Mouse (Mus musculus): Measurements from ENCODE around the gene Zfp790. TPM values are rescaled to one million over a fixed set of nuclear protein-coding genes. Genes with fewer than 3 reads are reported as not detected.
"Not testable (repeated sequence)": the region's sequence is repeated elsewhere in the genome, so short reads cannot be mapped to it uniquely, and the experiment has no call there.

The Zfp790 gene
- total RNA-seq, 1 experiment from 2014 or later, result 13.8 TPM

DNA sequence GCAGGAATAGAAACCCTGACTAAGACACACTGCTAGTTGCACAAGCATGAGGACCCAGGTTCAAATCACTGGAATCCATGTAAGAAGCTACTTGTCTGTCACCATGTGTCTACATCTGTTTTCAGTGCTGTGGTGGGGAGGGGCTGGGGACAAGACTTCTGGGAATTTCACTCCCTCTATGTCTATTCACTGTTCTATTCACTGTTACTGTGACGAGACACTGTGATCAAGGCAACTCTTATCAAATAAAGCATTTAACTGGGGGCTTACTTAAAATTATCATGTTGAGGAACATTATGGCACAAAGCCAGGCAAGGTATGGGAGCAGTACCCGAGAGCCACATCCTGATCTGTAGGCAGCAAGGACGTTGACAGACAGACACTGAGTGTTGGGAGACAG, 23.3 kb downstream of the Zfp790 start:
- no peak for ATAC-seq (replicated peaks; ENCODE audit: low read depth, poor library complexity, severe bottlenecking)

DNA sequence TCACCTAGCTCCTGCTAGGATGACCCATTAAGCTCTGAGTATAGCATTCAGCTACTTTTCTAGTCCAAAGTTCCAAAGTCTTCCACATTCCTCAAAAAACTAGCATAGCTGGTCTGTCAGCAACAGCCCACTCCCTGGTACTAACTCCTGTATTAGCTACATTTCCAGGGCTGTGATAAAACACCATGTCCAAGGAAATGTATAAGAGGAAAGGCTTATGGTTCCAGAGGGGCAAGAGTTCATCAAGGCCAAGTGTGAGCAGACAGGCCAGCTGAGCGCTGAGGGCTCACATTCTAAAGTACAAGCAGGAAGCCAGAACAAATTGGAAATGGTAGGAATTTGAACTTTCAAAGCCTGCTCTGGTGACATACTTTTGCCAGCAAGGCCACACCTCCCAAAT, 26.2 kb downstream of the Zfp790 start:
- ATAC-seq (replicated peaks; ENCODE audit: low read depth, poor library complexity, severe bottlenecking), result no peak

DNA sequence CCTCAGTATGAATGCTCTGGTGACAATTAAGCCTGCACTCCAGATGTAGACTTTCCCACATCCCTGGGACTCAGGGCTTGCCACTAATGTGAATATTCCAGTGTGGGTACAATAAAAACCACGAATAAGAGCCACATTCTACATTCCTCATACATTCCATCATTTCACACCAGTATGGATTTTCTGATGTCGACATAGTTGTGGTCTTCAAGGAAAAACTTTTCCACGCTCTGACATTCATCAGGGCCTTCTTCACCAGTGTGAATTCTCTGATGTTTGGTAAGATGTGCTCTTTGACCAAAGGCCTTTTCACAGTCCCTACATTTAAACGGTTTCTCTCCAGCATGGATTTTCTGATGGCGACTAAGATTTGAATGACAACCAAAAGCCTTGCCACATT, 28.7 kb downstream of the Zfp790 start:
- no peak for ATAC-seq (replicated peaks; ENCODE audit: low read depth, poor library complexity, severe bottlenecking)

DNA sequence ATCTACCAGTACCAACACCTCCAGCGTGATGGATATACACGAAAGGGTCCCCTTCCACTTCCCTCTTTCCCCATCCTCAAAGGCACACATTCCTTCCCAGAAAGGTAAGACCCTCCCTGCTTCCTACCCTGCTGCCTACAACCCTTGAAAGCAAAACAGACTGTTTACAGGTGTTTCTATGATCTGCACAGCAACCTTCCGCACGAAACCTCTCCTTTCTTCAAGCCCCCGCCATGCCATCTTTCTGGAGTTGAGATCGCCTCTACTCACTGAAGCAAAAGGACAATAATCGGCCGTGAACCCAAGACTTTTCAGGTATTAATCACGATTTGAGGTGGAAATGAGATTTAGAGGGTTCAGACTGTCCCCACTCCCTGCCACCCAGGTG, 36.9 kb downstream of the Zfp790 start:
- ATAC-seq (replicated peaks; ENCODE audit: low read depth, poor library complexity, severe bottlenecking), result no peak

DNA sequence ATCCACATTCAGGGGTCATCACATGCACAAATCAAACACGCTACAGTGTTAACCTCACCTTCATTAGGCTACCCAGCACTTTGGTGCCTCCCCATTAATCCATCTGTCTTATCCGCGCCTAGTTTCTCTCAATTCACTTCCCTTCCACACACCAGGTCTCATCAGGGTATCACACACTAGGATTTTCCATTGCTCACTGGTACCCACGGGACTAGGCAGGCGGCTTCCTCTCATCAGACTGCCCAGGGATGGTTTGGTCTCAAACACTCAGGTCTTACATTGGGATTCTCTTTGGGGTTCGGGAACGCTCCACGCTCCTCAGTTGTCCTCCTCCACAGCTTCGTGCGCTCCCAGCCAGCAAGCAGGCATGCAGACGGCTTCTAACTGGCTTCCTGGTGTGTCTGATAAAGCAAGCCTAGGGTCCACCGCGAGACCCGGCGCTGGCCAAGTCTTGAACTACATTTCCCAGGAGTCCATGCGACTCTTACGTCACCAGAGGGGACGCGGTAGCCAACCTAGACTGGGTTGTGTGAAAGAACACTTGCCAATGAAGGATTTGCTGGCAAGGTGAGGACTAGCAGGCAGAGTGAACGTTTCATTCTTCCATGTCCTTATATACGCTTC, 37.4 kb downstream of the Zfp790 start, which contains the start of gene Zfp940:
Zfp940 (minus strand) TSS at position 451 of the 624 bp plus-strand sequence.
- peak; percentile 99 for ATAC-seq (replicated peaks; ENCODE audit: low read depth, poor library complexity, severe bottlenecking)

DNA sequence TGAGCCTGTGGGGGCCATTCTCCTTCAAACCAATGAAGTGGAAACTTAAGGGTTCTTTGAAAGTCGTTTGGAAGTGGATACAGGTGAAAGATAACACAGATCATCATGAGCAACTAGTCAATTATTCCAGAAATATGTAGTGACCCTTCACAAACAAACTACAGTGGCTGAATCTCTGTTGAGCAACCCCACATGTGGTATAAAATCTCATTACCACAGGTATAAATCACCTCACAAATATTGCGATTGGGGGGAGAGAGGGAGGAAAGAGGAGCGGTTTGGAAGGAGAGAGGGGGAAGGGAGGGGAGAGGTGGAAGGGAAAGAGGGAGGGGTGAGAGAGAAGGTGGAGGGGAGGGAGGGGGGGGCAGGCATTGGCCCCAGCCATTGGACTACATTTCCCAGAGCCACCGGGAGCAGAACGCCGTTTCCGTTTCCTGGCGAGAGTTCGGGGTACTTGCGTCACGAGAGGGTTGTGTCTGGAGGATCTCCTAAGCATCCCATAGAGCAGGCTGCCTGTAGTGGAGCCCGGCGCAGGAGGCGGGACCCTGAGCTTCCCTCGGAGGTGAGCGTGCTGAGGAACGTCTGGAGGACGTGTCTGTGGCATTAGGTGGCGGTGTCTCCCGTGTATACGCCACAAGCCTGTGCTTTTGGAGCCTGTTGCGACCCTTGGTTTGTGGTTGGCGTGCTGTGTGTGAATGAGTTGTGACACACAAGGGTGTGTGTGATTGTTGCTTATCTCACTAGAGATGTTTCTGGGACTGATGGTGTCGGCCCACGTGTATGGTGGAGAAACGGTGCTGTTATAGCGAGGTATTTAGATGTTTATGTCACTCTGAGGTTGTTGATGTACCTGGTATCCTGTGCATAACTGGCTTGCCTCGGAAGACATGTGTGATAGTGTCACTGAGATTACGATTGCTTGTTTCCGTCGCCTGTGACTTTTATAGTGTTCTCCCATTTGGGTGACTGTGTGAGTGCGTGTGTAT, 43.9 kb downstream of the Zfp790 start, which contains the start of gene Zfp420:
Zfp420 (plus strand) TSS at position 448 of the 986 bp plus-strand sequence.
- peak; percentile 100 for ATAC-seq (replicated peaks; ENCODE audit: low read depth, poor library complexity, severe bottlenecking)

DNA sequence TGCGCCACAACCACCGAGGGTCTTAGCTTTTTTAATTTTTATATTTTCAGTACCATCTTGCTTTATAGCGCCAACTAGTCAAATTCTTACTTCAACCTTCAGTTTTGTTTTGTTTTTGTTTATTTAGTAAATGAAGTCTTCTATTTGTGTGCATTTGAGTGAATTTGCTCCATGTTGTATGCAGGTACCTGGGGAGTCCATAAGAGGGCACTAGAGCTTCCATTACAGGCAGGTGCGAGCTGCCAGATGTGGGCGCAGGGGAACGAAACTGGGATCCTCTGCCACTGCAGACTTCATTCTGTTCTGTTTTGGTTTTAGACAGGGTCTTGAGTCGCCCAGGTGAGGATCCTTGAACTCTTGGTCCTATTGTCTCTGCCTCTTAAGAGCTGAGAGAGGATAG, 45.7 kb downstream of the Zfp790 start:
- no peak for ATAC-seq (replicated peaks; ENCODE audit: low read depth, poor library complexity, severe bottlenecking)

DNA sequence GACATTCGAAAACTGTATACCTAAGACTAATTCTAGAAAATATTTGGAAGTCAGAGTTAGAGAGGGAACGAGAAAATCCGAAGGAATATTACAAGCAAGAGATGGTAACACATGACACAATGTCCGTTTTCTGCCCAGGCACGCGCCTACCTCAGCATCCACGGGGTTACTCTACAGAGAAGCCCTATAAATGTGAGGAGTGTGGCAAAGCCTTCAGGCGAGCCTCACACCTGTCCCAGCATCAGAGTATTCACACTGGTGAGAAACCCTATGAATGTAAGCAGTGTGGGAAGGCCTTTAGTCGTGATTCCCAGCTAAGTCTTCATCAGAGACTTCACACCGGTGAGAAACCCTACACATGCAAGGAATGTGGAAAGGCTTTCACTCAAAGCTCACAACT, 58.3 kb downstream of the Zfp790 start:
- no peak for ATAC-seq (replicated peaks; ENCODE audit: low read depth, poor library complexity, severe bottlenecking)

DNA sequence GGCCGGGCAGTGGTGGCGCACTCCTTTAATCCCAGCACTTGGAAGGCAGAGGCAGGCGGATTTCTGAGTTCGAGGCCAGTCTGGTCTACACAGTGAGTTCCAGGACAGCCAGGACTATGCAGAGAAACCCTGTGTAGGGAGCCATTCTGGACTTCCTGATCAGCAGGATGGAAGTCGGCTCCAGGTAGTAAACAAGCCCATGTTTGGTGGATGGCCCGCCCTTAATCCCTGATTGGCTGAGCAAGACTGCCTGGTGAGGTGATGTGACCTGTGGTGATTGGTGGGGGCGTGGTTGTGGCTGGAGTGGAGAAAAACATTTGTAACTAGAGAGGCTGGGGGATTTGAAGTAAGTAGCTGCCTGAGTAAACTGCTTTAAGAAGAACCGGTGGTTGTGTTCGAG, 61.6 kb downstream of the Zfp790 start:
- not testable (repeated sequence) for ATAC-seq (replicated peaks; ENCODE audit: low read depth, poor library complexity, severe bottlenecking)

DNA sequence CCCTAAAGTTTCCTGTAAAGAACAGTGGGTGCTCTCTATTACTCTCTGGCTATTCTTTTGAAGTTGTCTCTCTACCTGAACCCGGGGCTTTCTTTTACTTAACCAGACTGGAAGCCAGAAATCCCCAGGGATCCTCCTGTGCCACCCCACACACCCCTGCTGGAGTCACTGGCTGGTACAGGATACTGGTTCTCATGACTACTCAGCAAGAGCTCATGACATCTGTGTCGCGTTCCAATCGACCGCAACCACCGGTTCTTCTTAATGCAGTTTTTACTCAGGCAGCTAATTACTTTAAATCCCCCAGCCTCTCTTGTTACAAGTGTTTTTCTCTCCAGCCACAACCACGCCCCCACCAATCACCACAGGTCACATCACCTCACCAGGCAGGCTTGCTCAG, 64.1 kb downstream of the Zfp790 start:
- no peak for ATAC-seq (replicated peaks; ENCODE audit: low read depth, poor library complexity, severe bottlenecking)

Other genes with a start within 250 kb of the Zfp790 start
- gene Catsperg2, start 89.1 kb upstream of the Zfp790 start, total RNA-seq (2017), result not detected in 2 replicates
- gene Zfp84, start 47.6 kb upstream of the Zfp790 start, total RNA-seq (2017), result 22.0 and 26.1 TPM in 2 replicates
- 2.4 TPM in 1 of 2 replicates, not detected in the other for gene Zfp30, start 32.1 kb upstream of the Zfp790 start, total RNA-seq (2017)
- 5.4 and 8.4 TPM in 2 replicates for gene Zfp940, start 37.6 kb downstream of the Zfp790 start, total RNA-seq (2017)
- gene Zfp420, start 43.9 kb downstream of the Zfp790 start, total RNA-seq (2017), result 4.0 and 4.2 TPM in 2 replicates
- 11.6 and 14.1 TPM in 2 replicates for gene Zfp27, start 90.5 kb downstream of the Zfp790 start, total RNA-seq (2017)
- 1.2 and 3.8 TPM in 2 replicates for gene Zfp383, start 92.1 kb downstream of the Zfp790 start, total RNA-seq (2017)
- 9.2 and 10.4 TPM in 2 replicates for gene Zfp74, start 138.0 kb downstream of the Zfp790 start, total RNA-seq (2017)
- gene Zfp568, start 167.8 kb downstream of the Zfp790 start, total RNA-seq (2017), result 18.3 and 27.2 TPM in 2 replicates
- gene Zfp14, start 235.3 kb downstream of the Zfp790 start, total RNA-seq (2017), result 0.82 and 2.9 TPM in 2 replicates